ENCODE assay signal across 9 mouse cellular contexts in the genomic region with DNA sequence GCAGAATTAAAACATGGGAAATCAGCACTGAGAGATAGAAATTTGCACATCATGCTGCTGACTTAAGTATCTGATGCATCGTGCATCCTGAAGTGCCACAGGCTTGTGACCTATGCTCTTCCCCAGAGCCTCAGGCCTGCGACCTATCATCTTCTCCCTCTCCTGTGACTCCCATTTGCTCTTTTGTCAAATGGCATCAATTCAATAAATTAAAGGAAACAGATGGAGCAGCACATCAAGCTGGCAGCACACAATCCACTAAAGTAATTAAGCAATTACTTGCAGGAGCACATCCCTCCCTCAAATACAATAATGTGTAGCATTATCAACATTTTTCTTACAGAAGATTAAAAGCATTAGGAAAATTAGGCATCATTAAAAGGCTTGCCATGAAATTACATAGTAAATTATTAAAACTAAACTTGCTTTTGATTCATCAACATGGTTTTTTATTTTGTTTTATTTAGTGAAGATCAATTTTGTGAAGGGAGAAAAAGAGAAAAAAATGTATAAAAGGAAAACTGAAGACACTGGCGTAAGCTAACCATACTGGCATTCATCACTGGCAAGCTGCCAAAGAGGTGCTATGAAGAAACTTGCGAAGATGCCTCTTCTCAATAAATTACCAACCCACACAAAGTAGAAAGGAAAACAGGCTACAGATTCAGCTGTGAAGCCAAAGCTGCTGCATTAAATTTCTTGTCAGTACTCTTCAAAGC.
DNase-seq lines count a peak whose midpoint lies in the region; ATAC-seq and TF ChIP-seq lines count a peak whose summit lies in the region.
"Had no signal": no experiment of that assay in that cellular context is flagged by ENCODE, and none has a peak within 500 bp of the region (broad histone marks: within the 10 kb centered on the region; RNA-seq: fewer than 3 reads in every experiment).

No protein-coding gene starts in this region.

- ATAC-seq in forebrain, embryonic 13.5 days: peak; percentile 76
- ATAC-seq in forebrain, embryonic 11.5 days (replicated peaks; ENCODE audit: low FRiP score): no peak
- ATAC-seq in hindbrain, embryonic 12.5 days (ENCODE audit: low FRiP score): peak; percentile 40; the same call in 1 of the 2 replicates
- peak; percentile 58; the same call in 1 of the 2 replicates for ATAC-seq in midbrain, embryonic 13.5 days
- no peak for ATAC-seq in stomach, postnatal 0 days (ENCODE audit: low FRiP score, low TSS enrichment)
- no peak for ATAC-seq in liver, postnatal 0 days

- WGBS in forebrain, embryonic 13.5 days: 48% methylated on average over 4 of the region's 4 CpGs
- 74% methylated on average over 4 of the region's 4 CpGs for WGBS in forebrain, embryonic 11.5 days
- 62% methylated on average over 4 of the region's 4 CpGs for WGBS in hindbrain, embryonic 12.5 days
- WGBS in midbrain, embryonic 13.5 days: 57% methylated on average over 4 of the region's 4 CpGs
- 65% methylated on average over 4 of the region's 4 CpGs for WGBS in stomach, postnatal 0 days
- 65% methylated on average over 4 of the region's 4 CpGs for WGBS in liver, postnatal 0 days (ENCODE audit: insufficient replicate concordance)

- no peaks in the 10 kb centered on the region for H3K9me3 ChIP-seq in forebrain, embryonic 13.5 days (replicated peaks)
- H3K9me3 ChIP-seq in forebrain, embryonic 11.5 days (ENCODE audit: control insufficient read depth, low read length): no peaks in the 10 kb centered on the region
- H3K9me3 ChIP-seq in hindbrain, embryonic 12.5 days (replicated peaks): no peaks in the 10 kb centered on the region
- no peaks in the 10 kb centered on the region for H3K9me3 ChIP-seq in midbrain, embryonic 13.5 days
- no peaks in the 10 kb centered on the region for H3K9me3 ChIP-seq in stomach, postnatal 0 days (ENCODE audit: control insufficient read depth, low read length)
- H3K9me3 ChIP-seq in liver, postnatal 0 days (ENCODE audit: low read length): no peaks in the 10 kb centered on the region

- no peaks in the 10 kb centered on the region for H3K36me3 ChIP-seq in forebrain, embryonic 13.5 days (ENCODE audit: poor library complexity, severe bottlenecking)
- H3K36me3 ChIP-seq in forebrain, embryonic 11.5 days (ENCODE audit: control insufficient read depth, insufficient read depth, low read length): no peaks in the 10 kb centered on the region
- no peaks in the 10 kb centered on the region for H3K36me3 ChIP-seq in hindbrain, embryonic 12.5 days
- H3K36me3 ChIP-seq in midbrain, embryonic 13.5 days: no peaks in the 10 kb centered on the region
- H3K36me3 ChIP-seq in stomach, postnatal 0 days (ENCODE audit: control insufficient read depth, insufficient read depth, low read length): no peaks in the 10 kb centered on the region
- no peaks in the 10 kb centered on the region for H3K36me3 ChIP-seq in liver, postnatal 0 days (replicated peaks; ENCODE audit: insufficient read depth, low read length)

- DNase-seq in forebrain, embryonic 11.5 days (ENCODE audit: low spot score): no peak
- peak; percentile 4 for DNase-seq in Muller cell, postnatal 12 days (ENCODE audit: inconsistent ontology term)
- DNase-seq in stomach, postnatal 0 days (ENCODE audit: low spot score): no peak
- no peak for DNase-seq in liver, postnatal 0 days
- no peak for DNase-seq in ovary, postnatal 36 days (ENCODE audit: low spot score)
- DNase-seq: adrenal gland, adult 2 months had no signal

- H3K27me3 ChIP-seq in forebrain, embryonic 13.5 days: no peaks in the 10 kb centered on the region
- H3K27me3 ChIP-seq in forebrain, embryonic 11.5 days (ENCODE audit: control insufficient read depth, insufficient read depth, low read length): no peaks in the 10 kb centered on the region
- H3K27me3 ChIP-seq in hindbrain, embryonic 12.5 days: no peaks in the 10 kb centered on the region
- H3K27me3 ChIP-seq in midbrain, embryonic 13.5 days: no peaks in the 10 kb centered on the region
- H3K27me3 ChIP-seq in stomach, postnatal 0 days (ENCODE audit: control insufficient read depth, insufficient read depth, low read length): no peaks in the 10 kb centered on the region
- H3K27me3 ChIP-seq in liver, postnatal 0 days (ENCODE audit: insufficient read depth, low read length): no peaks in the 10 kb centered on the region

- no peak overlapping the region for H3K9ac ChIP-seq in forebrain, embryonic 13.5 days
- no peak overlapping the region for H3K9ac ChIP-seq in forebrain, embryonic 11.5 days (ENCODE audit: low read length)
- no peak overlapping the region for H3K9ac ChIP-seq in hindbrain, embryonic 12.5 days
- no peak overlapping the region for H3K9ac ChIP-seq in midbrain, embryonic 13.5 days (replicated peaks)
- H3K9ac ChIP-seq in stomach, postnatal 0 days (ENCODE audit: low read length): no peak overlapping the region
- no peak overlapping the region for H3K9ac ChIP-seq in liver, postnatal 0 days (replicated peaks)

- no peak for TF ChIP-seq CTCF in stomach, postnatal 0 days (IDR thresholded peaks at IDR 0.05; ENCODE audit: low read depth)
- TF ChIP-seq CTCF in liver, postnatal 0 days (IDR thresholded peaks at IDR 0.05; ENCODE audit: low read depth): no peak

- H3K4me1 ChIP-seq in forebrain, embryonic 13.5 days: peaks cover 8% of the 10 kb centered on the region; the same call in 1 of the 2 replicates
- H3K4me1 ChIP-seq in forebrain, embryonic 11.5 days (replicated peaks; ENCODE audit: control insufficient read depth, insufficient read depth, low read length): no peaks in the 10 kb centered on the region
- no peaks in the 10 kb centered on the region for H3K4me1 ChIP-seq in hindbrain, embryonic 12.5 days
- no peaks in the 10 kb centered on the region for H3K4me1 ChIP-seq in midbrain, embryonic 13.5 days (replicated peaks)
- H3K4me1 ChIP-seq in stomach, postnatal 0 days (replicated peaks; ENCODE audit: control insufficient read depth, insufficient read depth): no peaks in the 10 kb centered on the region
- H3K4me1 ChIP-seq in liver, postnatal 0 days (ENCODE audit: insufficient read depth): no peaks in the 10 kb centered on the region

- no peak for TF ChIP-seq EP300 in stomach, postnatal 0 days (optimal IDR thresholded peaks at IDR 0.05)
- TF ChIP-seq EP300 in liver, postnatal 0 days (IDR thresholded peaks at IDR 0.05; ENCODE audit: low read depth): no peak

- no peak overlapping the region for H3K4me3 ChIP-seq in forebrain, embryonic 13.5 days
- H3K4me3 ChIP-seq in forebrain, embryonic 11.5 days (ENCODE audit: low read depth, low read length): no peak overlapping the region
- no peak overlapping the region for H3K4me3 ChIP-seq in hindbrain, embryonic 12.5 days
- H3K4me3 ChIP-seq in midbrain, embryonic 13.5 days (replicated peaks): no peak overlapping the region
- H3K4me3 ChIP-seq in stomach, postnatal 0 days (ENCODE audit: low read depth, low read length): no peak overlapping the region
- H3K4me3 ChIP-seq in liver, postnatal 0 days (ENCODE audit: low read depth, low read length): no peak overlapping the region

- no peak overlapping the region; the same call in 1 of the 2 replicates for H3K4me2 ChIP-seq in forebrain, embryonic 13.5 days
- no peak overlapping the region for H3K4me2 ChIP-seq in forebrain, embryonic 11.5 days (ENCODE audit: low read depth, low read length, severe bottlenecking)
- no peak overlapping the region for H3K4me2 ChIP-seq in hindbrain, embryonic 12.5 days (replicated peaks)
- H3K4me2 ChIP-seq in midbrain, embryonic 13.5 days (replicated peaks): no peak overlapping the region
- no peak overlapping the region for H3K4me2 ChIP-seq in stomach, postnatal 0 days (replicated peaks; ENCODE audit: low read depth)
- H3K4me2 ChIP-seq in liver, postnatal 0 days (ENCODE audit: low read depth, low read length): no peak overlapping the region

- H3K27ac ChIP-seq in forebrain, embryonic 13.5 days: peak overlapping the region; percentile 27; the same call in 1 of the 2 replicates
- no peak overlapping the region for H3K27ac ChIP-seq in forebrain, embryonic 11.5 days (ENCODE audit: low read depth, low read length)
- H3K27ac ChIP-seq in hindbrain, embryonic 12.5 days: 0 out of 2 replicates have a peak overlapping the region, but pooled peaks have one; percentile 30
- H3K27ac ChIP-seq in midbrain, embryonic 13.5 days: no peak overlapping the region
- no peak overlapping the region for H3K27ac ChIP-seq in stomach, postnatal 0 days (replicated peaks)
- no peak overlapping the region for H3K27ac ChIP-seq in liver, postnatal 0 days (ENCODE audit: low read depth)

Comparison
In these comparisons a context has a peak if more than half of its experiments do, and no peak if none do; other contexts are left out.
1. ATAC-seq: peak in forebrain, embryonic 13.5 days (single experiment), hindbrain, embryonic 12.5 days (single experiment) and midbrain, embryonic 13.5 days (single experiment); none in forebrain, embryonic 11.5 days (single experiment), stomach, postnatal 0 days (single experiment) and liver, postnatal 0 days (single experiment).
2. H3K27ac ChIP-seq: peak in forebrain, embryonic 13.5 days (single experiment) and hindbrain, embryonic 12.5 days (single experiment); none in forebrain, embryonic 11.5 days (single experiment), midbrain, embryonic 13.5 days (single experiment), stomach, postnatal 0 days (single experiment) and liver, postnatal 0 days (single experiment).